Mouse (Mus musculus) cerebellum, adult 18-20 months (tissue): ENCODE measurements around the gene Gipc2.
"Not testable (repeated sequence)": the region's sequence is repeated elsewhere in the genome, so short reads cannot be mapped to it uniquely, and the experiment has no call there.

Source experiments
- DNase-seq, 2 experiments: peaks; one replicate each; pipeline ENCODE4 v3.0.0; 2021

Gene Gipc2

DNA sequence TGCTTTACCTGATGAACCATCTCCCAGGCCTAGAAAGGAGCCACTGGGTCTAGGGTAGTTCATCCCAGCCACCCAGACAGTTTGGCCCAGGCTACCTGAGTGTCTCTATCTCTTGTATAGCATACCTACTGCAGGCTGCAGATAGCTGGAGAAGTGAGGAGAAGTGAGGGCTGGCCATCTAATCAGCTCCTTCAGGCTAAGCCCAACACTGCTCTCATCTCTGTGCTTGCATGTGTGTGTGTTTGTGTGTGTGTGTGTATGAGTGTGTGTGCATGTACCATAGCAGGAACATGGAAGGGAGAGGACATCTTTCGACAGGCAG lies 13.6 kb downstream of the Gipc2 start:
- no peak for DNase-seq

DNA sequence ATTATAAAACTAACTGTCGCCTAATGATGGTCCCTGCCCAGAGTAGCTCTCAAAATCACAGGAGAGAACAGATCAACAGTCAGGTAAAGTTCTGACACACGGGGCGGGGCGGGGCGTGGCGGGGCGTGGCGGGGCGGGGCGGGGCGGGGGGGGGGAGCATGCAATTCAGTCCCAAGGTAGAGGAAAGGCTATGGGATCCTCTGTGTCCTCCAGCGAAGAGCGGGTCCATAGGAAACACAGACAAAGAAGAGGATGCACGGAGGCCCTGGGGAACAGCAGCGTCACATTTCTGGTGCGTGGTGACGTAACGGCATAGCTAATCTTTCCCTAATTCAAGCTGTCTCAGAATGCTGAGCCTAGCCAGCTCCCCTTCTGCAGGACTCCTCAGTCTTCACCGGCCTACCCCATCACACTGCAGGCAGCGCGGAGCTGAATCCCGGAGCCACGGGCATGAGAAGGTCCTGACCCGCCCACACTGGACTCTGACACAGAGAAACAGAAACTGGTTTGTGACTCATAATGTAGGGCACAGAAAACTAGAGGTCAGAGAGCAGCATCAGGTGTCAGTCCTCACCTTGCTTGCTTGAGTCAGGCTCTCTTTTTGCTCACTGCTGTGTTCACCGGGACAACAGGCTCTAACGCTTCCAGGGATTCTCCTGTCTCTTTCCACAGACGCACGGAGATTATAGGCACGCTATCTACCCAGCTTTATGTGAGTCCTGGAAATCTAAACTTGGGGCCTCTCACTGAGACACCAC lies 14.1 kb downstream of the Gipc2 start:
- DNase-seq: no peak

- DNase-seq: no peak
These were observed 16.2 kb downstream of the Gipc2 start for GRCm38 (mm10) chr3:152149863-152150262.

- no peak for DNase-seq
These were observed 16.6 kb downstream of the Gipc2 start for GRCm38 (mm10) chr3:152149449-152149848.

GRCm38 (mm10) chr3:152147085-152147831 lies 18.8 kb downstream of the Gipc2 start:
- DNase-seq: peak; percentile 28 to 43

DNA sequence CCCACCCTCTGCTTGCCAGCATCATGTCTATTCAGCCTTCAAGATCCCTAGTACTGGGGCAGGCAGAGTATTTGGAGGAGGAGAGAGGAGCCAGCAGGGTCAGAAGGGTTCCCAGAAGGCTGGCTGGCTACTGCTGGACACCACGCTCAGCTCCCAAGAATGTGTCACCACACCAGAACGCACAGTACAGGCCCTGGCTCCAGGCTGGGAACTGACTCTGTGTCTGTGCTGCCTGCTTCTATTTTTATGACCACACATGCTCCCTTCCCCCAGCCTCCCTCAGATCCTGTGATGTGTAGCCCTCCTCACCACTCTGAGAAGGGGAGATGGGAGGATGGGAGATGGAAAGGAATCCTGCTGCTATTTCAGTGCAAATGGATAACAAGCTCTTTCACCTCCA lies 20.8 kb downstream of the Gipc2 start:
- DNase-seq: peak; percentile 35 to 46

DNA sequence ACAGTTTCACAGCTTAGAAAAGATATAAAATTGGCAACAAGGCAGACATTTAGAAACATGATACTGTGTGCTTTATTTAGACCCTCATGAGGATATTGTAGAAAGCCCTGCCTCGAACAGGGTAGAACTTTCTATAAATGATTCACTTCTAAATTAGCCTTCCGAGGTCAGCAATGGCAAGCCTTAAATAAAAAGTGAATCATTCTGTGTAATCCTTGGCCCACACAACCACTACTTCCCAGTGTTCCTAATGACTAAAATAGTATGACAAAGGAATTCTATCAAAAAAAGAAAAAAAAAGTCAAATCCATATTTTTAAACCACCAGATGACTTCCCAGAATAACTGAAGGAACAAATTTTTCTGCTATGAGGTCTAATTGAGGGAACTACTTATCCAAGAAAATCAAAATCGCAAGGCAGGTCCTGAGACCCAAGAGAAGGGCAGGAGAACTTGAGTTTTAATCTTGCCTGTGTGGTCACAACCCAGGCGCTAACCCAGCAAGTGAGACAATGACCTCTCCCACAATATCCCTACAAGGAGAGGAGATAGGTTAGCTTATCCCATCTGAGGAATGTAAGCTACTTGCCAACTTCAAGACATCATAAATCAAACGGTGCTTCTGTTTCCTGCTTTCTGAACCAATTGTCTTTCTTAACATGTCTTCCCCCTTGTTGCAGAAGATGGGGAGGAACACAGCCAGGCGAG lies 22.9 kb downstream of the Gipc2 start:
- DNase-seq: no peak

GRCm38 (mm10) chr3:152142146-152142545 lies 23.9 kb downstream of the Gipc2 start:
- DNase-seq: no peak

GRCm38 (mm10) chr3:152139308-152139707 lies 26.7 kb downstream of the Gipc2 start:
- DNase-seq: not testable (repeated sequence)

DNA sequence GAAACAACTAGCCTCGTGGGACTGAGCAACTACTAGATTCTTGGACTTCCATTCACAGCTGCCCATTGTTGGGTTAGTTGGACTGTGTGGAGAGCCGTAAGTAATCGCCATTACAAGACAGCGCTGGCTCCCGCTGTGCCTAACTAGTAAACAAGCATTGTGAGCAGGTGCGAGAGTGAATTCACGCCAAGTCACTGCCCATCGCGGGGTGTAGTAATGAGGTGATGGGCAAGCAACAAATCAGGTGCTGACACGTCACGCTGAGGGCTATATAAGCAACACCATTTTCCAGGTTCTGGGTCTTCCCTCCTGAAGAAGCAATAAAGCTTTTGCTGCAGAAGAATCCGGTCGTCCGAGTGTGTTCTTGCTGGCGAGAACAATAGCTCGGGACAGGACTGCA lies 29.9 kb downstream of the Gipc2 start:
- DNase-seq: not testable (repeated sequence)

DNA sequence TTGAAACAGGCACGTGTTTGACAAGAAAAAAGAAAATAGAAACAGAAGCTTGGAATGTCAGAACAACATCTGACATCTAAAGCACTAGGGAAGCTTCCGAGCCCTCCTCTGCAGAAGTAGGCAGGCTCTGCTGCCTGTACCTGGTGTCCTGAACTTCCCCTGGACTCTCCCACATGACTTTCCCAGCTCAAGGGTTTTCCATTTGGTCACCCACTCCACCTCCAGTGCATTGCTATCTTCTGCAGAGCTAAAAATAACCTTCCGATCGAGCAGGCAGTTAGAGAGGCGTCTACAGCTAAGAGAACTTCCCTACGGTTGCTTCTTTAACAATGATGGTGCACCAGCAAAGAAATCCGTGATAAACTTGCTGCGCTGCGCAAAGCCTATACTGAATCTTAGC lies 32.4 kb downstream of the Gipc2 start:
- no peak for DNase-seq

- DNase-seq: no peak
These were observed 35.1 kb downstream of the Gipc2 start for GRCm38 (mm10) chr3:152130963-152131362.

DNA sequence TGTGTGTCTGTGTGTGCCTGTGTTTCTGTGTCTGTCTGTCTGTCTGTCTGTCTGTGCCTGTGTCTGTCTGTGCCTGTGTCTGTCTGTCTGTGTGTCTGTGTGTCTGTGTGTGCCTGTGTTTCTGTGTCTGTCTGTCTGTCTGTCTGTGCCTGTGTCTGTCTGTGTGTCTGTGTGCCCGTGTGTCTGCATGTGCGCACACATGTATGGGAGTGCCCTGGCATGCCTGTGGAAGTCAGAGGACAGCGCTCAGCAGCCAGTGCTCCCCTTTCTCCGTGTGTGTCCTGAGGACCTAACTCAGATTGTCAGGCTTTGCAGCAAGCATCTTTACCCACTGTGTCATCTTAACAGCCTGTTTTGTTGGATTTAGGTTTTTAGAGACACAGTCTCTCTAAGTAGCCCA lies 36.6 kb downstream of the Gipc2 start:
- DNase-seq: not testable (repeated sequence)

DNA sequence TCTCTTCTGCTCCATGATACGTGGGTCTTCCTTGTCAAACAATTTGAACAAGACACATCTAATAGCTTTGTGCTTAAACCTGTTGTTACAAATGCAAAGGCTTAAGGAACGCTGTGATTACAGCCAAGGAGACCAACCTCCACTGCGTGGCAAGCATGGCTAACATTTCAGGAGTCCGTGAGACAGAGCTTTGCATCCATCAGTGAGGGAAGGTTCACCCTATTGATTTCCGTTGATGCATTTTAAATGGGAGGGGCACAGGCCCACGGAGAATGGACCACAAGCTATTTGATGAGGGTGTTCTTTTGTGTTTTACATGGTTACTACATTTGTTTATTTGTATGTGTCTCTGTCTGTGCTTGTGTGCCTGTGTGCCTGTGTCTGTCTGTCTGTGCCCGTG lies 37.4 kb downstream of the Gipc2 start:
- DNase-seq: no peak

- DNase-seq: no peak
These were observed 38.9 kb downstream of the Gipc2 start for GRCm38 (mm10) chr3:152127144-152127543.

DNA sequence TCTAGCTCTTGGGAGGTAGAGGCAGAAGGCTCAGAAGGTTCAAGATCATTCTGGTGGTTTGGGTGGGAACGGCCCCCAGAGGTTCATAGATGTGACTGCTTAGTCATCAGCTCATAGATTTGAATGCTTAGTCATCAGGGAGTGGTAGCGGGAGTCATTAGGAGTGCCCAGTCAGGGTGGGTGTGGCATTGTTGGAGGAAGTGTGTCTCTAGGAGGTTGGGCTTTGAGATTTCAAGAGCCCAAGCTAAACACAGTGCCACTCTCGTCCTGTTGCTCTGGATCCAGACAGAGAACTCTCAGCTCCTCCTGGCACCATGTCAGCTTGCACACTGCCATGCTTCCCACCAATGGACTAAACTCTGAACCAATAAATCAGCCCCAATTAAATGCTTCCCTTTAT lies 43.3 kb downstream of the Gipc2 start:
- DNase-seq: no peak

DNA sequence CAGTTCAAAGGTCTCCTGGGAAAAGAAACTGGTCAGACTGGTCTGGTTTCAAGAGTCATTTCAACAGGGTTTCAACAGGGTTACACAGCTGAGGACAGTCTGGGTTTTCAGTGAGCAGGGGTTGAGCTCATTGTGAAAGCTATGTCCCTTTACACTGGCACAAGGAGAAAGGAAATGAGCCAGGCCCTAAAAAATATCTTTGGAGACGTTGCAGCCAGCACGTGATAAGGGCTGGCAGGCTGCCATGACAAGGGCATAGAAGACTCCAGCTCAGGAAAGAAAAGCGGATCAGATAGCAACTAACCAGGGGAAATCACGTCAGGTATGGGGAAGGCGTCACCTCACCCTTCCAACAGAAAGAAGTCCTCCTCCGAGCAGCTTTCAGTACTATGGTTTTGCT lies 43.9 kb downstream of the Gipc2 start:
- no peak for DNase-seq

DNA sequence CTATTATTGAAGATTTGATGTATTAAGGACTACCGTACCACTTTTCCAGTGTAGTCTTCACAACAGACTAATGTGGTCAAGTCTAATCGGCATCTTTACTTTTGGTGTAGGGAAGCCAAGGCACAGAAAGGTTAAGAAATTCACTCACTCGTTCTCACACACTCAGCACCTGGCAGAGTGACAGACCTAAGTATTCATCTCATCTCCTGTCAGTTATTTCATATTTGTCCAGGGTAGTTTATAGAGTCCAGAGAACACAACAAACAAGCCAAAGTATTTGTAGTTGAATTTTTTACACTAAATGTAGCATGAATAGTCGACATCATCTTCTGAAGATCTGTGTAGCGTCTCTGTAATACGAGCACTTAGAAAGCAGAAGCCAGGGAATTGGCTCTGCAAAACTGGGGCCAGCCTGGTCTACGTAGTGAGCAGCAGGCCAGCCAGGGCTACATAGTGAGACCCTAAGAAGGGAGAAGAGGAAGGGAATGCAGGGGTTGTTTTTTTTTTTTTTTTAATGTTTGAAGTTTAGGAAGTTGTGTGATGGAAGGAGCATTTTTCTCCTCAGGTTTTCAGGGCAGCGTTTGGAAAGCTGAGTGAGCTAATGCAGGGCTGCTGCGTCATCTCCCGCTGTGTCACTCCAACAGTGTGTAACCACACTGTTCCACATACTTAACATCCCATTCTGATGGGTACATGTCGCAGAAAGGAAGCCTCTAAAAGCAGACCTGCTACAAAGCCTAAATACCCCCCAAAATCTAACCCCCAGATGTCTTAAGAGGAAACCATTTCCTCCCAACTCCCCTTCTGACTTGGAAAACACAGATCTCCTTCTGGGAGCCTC lies 44.6 kb downstream of the Gipc2 start:
- no peak for DNase-seq

DNA sequence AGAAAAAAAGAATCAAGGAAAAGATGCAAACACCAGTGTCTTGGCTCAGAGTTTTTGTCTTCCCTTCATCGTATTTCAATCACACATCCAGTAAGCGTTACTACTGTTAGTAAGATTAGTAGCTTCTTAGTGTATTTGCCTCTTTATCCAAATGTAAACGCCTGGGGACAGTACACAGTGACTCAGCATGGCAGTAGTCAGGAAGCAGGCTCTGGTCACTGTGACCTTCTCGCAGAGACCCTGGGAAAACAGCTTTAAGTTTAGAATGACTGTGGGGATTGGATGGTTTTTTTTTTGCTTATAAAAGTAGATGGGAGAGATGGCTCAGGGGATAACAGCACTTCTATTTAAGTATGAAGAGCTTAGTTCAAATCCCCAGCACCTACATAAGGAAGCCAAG lies 46.0 kb downstream of the Gipc2 start:
- DNase-seq: no peak

- DNase-seq: no peak
These were observed 48.1 kb downstream of the Gipc2 start for GRCm38 (mm10) chr3:152117941-152118340.

- no peak for DNase-seq
These were observed 49.9 kb downstream of the Gipc2 start for GRCm38 (mm10) chr3:152116140-152116539.

GRCm38 (mm10) chr3:152114786-152115185 lies 51.2 kb downstream of the Gipc2 start:
- DNase-seq: no peak

DNA sequence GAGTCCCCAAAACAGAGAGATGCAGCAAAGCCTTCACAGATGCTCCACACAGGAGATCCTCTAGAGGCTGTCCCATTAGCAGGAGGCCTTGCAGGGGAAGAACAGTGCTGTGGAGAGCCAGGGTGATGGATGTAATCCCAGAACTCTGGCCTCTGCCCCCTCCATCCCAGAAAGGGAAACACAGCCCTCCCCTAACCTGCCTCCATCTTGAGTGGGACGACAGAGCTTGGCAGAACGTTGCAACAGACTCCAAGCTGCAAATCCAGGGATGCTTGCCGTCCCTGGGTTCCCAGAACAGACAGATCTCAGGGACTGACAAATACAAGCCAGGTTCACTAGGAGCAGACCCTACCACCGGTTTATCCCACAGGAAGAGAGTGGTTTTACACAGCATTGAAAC lies 51.8 kb downstream of the Gipc2 start:
- DNase-seq: no peak
